Mouse (Mus musculus) erythroid progenitor cell, adult 5-6 weeks (primary cell): ENCODE data around the gene Npas3. TPM values are rescaled to one million over a fixed set of nuclear protein-coding genes. Genes with fewer than 3 reads are reported as not detected.

Source experiments
- ATAC-seq: replicated peaks from 2 replicates; pipeline ENCODE4 v1.8.0; 2016; ENCODE audit warnings: moderate number of reproducible peaks, mild to moderate bottlenecking, moderate TSS enrichment, inconsistent platforms; ENCODE audit not compliant: poor library complexity, low FRiP score, severe bottlenecking
- total RNA-seq, 2 experiments: library from RNA; stranded (forward) in 1 of 2; stranded (reverse) in 1 of 2; fragments of 150-400 nt in 1 of 2; fragments of 186-747, 209-891 nt in 1 of 2; gene quantifications; 2 replicates each; pipeline versions ENCODE4 v1.2.3 to v1.2.4; 2015 to 2017; ENCODE audit warnings: low replicate concordance in 2 of 2

The Npas3 gene
- total RNA-seq, 2 experiments from 2014 or later = not detected

- no peak for ATAC-seq
Measured at GRCm38 (mm10) chr12:53910192-53910591, 661.7 kb downstream of the Npas3 start.

GRCm38 (mm10) chr12:53922153-53922552, 673.7 kb downstream of the Npas3 start:
- ATAC-seq = no peak

GRCm38 (mm10) chr12:53948826-53949225, 700.3 kb downstream of the Npas3 start:
- ATAC-seq = no peak

- no peak for ATAC-seq
Measured at GRCm38 (mm10) chr12:53962004-53962403, 713.5 kb downstream of the Npas3 start.

GRCm38 (mm10) chr12:53963534-53963933, 715.1 kb downstream of the Npas3 start:
- no peak for ATAC-seq

- no peak for ATAC-seq
Measured at GRCm38 (mm10) chr12:53969378-53970174, 721.1 kb downstream of the Npas3 start.

GRCm38 (mm10) chr12:53970721-53971120, 722.2 kb downstream of the Npas3 start:
- ATAC-seq = no peak

GRCm38 (mm10) chr12:53973414-53973813, 724.9 kb downstream of the Npas3 start:
- ATAC-seq = no peak

- no peak for ATAC-seq
Measured at GRCm38 (mm10) chr12:53981575-53982507, 733.4 kb downstream of the Npas3 start.

- no peak for ATAC-seq
Measured at GRCm38 (mm10) chr12:53983946-53984345, 735.5 kb downstream of the Npas3 start.

GRCm38 (mm10) chr12:53985851-53986842, 737.7 kb downstream of the Npas3 start:
- ATAC-seq = no peak

- no peak for ATAC-seq
Measured at GRCm38 (mm10) chr12:53992411-53992810, 743.9 kb downstream of the Npas3 start.

- no peak for ATAC-seq
Measured at GRCm38 (mm10) chr12:53995710-53996109, 747.2 kb downstream of the Npas3 start.

- ATAC-seq = no peak
Measured at GRCm38 (mm10) chr12:53997141-53997540, 748.7 kb downstream of the Npas3 start.

- ATAC-seq = no peak
Measured at GRCm38 (mm10) chr12:53999647-54000637, 751.5 kb downstream of the Npas3 start.

- no peak for ATAC-seq
Measured at GRCm38 (mm10) chr12:54002496-54002895, 754.0 kb downstream of the Npas3 start.

GRCm38 (mm10) chr12:54004606-54005005, 756.1 kb downstream of the Npas3 start:
- ATAC-seq = no peak

GRCm38 (mm10) chr12:54005546-54005945, 757.1 kb downstream of the Npas3 start:
- no peak for ATAC-seq
